Mouse (Mus musculus) hindbrain, embryonic 16.5 days (tissue): ENCODE measurements around the gene Ptpn9. TPM values are rescaled to one million over a fixed set of nuclear protein-coding genes. Genes with fewer than 3 reads are reported as not detected.
"Not testable (repeated sequence)": the region's sequence is repeated elsewhere in the genome, so short reads cannot be mapped to it uniquely, and the experiment has no call there.

Experiments
- ATAC-seq: fragments of 200-750 bp; cut with Nextera tagmentation; 2 replicates; pipeline ENCODE4 v1.8.0; 2017; ENCODE audit warnings: moderate TSS enrichment, moderate library complexity
- H3K27ac ChIP-seq: fragments of 300-500 bp; sonication (generic); 2 replicates; pipeline ENCODE4 v1.5.1; 2014; ENCODE audit warnings: low read depth, mild to moderate bottlenecking, control low read depth, low read length, moderate library complexity
- H3K27me3 ChIP-seq: fragments of 300-500 bp; sonication (generic); replicated peaks from 2 replicates; pipeline ENCODE4 v1.6.1; 2014; ENCODE audit warnings: low read length; ENCODE audit not compliant: control insufficient read depth, insufficient read depth
- H3K36me3 ChIP-seq: fragments of 300-500 bp; sonication (generic); 2 replicates; pipeline ENCODE4 v1.6.1; 2014; ENCODE audit warnings: mild to moderate bottlenecking, low read length, moderate library complexity, mixed read lengths; ENCODE audit not compliant: control insufficient read depth, insufficient read depth
- H3K4me1 ChIP-seq: fragments of 300-500 bp; sonication (generic); 2 replicates; pipeline ENCODE4 v1.6.1; 2014; ENCODE audit warnings: low read depth, low read length; ENCODE audit not compliant: control insufficient read depth, insufficient read depth
- H3K4me2 ChIP-seq: fragments of 300-500 bp; sonication (generic); 2 replicates; pipeline ENCODE4 v1.6.1; 2014; ENCODE audit warnings: mild to moderate bottlenecking, low read length, control low read depth, moderate library complexity
- H3K4me3 ChIP-seq: fragments of 300-500 bp; sonication (generic); 2 replicates; pipeline ENCODE4 v1.5.1; 2014; ENCODE audit warnings: mild to moderate bottlenecking, low read length, control low read depth, moderate library complexity
- H3K9ac ChIP-seq: fragments of 300-500 bp; sonication (generic); 2 replicates; pipeline ENCODE4 v1.6.1; 2014; ENCODE audit warnings: low read depth, mild to moderate bottlenecking, control low read depth, low read length, moderate library complexity
- H3K9me3 ChIP-seq: fragments of 300-500 bp; sonication (generic); 2 replicates; pipeline ENCODE4 v1.6.1; 2014; ENCODE audit warnings: mild to moderate bottlenecking, low read length, moderate library complexity; ENCODE audit not compliant: control insufficient read depth
- WGBS: fragments of 180-500 bp; shearing (Covaris S2); extraction: QIAGEN DNeasy Blood & Tissue Kit; methylation state at CpG from one replicate; pipeline ENCODE4 v1.1.7; 2014; 5-methylcytosine and 5-hydroxymethylcytosine counted together
- polyA plus RNA-seq: library from polyadenylated mRNA; unstranded; fragments of >200 nt; fragmentation: Nextera tagmentation; extraction: Ambion mirVana; gene quantifications from 2 replicates; pipeline ENCODE4 v1.2.1, GENCODE M21; 2015

The Ptpn9 gene
- 22.9 and 24.6 TPM in 2 replicates for polyA plus RNA-seq

GRCm38 (mm10) chr9:56994286-56995197 is at the start of gene Ptpn9:
Gene Ptpn9, plus strand, starts transcription at chr9:56994923.
- Histone ChIP-seq H3K36me3 (no peaks in the 10 kb centered on the region), H3K4me2 (peak within 1 kb of the TSS; percentile 73), H3K27me3 (no peaks in the 10 kb centered on the region), H3K4me1 (peaks cover 3% of the 10 kb centered on the region; the same call in 1 of the 2 replicates), H3K27ac (peak within 1 kb of the TSS; percentile 98), H3K9ac (peak within 1 kb of the TSS; percentile 100), H3K9me3 (no peaks in the 10 kb centered on the region), H3K4me3 (peak within 1 kb of the TSS; percentile 98)
- ATAC-seq = peak; percentile 95
- 2% methylated on average over 58 of the region's 62 CpGs for WGBS

GRCm38 (mm10) chr9:56947481-56947880 is 47.2 kb upstream of the Ptpn9 start:
- H3K27ac ChIP-seq, H3K36me3 ChIP-seq: not testable (repeated sequence)

GRCm38 (mm10) chr9:56948699-56949098 is 46.0 kb upstream of the Ptpn9 start:
- not testable (repeated sequence) for H3K9me3 ChIP-seq, H3K27ac ChIP-seq, H3K4me1 ChIP-seq, H3K27me3 ChIP-seq, H3K9ac ChIP-seq, H3K36me3 ChIP-seq, H3K4me2 ChIP-seq, H3K4me3 ChIP-seq, ATAC-seq
- 85% methylated on average over 5 of the region's 5 CpGs for WGBS

More at GRCm38 (mm10) chr9:56947481-56947880, 47.2 kb upstream of the Ptpn9 start:
- H3K9me3 ChIP-seq, H3K4me1 ChIP-seq, H3K4me3 ChIP-seq, ATAC-seq, H3K27me3 ChIP-seq, H3K9ac ChIP-seq, H3K4me2 ChIP-seq: not testable (repeated sequence)
- 26% methylated on average over 3 of the region's 3 CpGs for WGBS

DNA sequence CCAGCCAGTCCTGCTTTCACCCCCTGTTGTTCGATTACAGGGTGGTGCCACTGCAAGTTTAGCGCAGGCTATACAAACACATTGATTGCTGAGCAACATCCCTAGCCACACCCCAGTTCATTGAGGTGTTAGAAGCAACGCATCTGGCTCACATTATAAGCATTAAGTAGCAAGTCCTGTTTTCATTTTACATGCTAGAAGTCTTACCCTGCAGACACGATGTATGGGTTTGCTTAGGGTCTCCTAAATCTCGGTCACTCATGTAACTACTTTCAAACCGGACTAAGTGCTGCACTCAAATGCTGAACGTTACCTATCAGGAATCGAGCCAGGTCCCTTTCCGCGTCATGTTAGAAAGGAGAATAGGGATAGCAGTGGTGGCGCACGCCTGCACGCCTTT is 45.0 kb upstream of the Ptpn9 start:
- no peaks in the 10 kb centered on the region for H3K36me3 ChIP-seq
- 35% methylated on average over 13 of the region's 13 CpGs for WGBS
- peak overlapping the region; percentile 19 for H3K9ac ChIP-seq
- peak overlapping the region; percentile 61 for H3K4me2 ChIP-seq
- H3K27ac ChIP-seq = 0 out of 2 replicates have a peak overlapping the region, but pooled peaks have one; percentile 4
- H3K4me1 ChIP-seq = peaks cover 10% of the 10 kb centered on the region
- no peaks in the 10 kb centered on the region for H3K27me3 ChIP-seq
- no peak for ATAC-seq
- no peaks in the 10 kb centered on the region for H3K9me3 ChIP-seq
- H3K4me3 ChIP-seq = peak overlapping the region; percentile 34

- Histone ChIP-seq H3K4me2 (peak within 1 kb of the TSS; percentile 92), H3K27me3 (no peaks in the 10 kb centered on the region), H3K27ac (peak within 1 kb of the TSS; percentile 87), H3K36me3 (no peaks in the 10 kb centered on the region), H3K9me3 (no peaks in the 10 kb centered on the region), H3K4me1 (peaks cover 10% of the 10 kb centered on the region), H3K9ac (peak within 1 kb of the TSS; percentile 83), H3K4me3 (peak within 1 kb of the TSS; percentile 71)
- ATAC-seq = peak; percentile 100
- WGBS = under 1% methylated on average over 50 of the region's 50 CpGs
These were observed 44.0 kb upstream of the Ptpn9 start, which contains the start of gene Snupn for GRCm38 (mm10) chr9:56950414-56951400. Gene Snupn, plus strand, starts transcription at chr9:56950878.

- Histone ChIP-seq H3K36me3 (no peaks in the 10 kb centered on the region; the same call in 1 of the 2 replicates), H3K9me3 (no peaks in the 10 kb centered on the region), H3K4me2 (no peak overlapping the region), H3K27me3 (no peaks in the 10 kb centered on the region), H3K4me1 (peaks cover 10% of the 10 kb centered on the region), H3K9ac (no peak overlapping the region), H3K27ac (no peak overlapping the region), H3K4me3 (no peak overlapping the region)
- WGBS = 100% methylated on average over 1 of the region's 1 CpGs
- no peak for ATAC-seq
These were observed 41.2 kb upstream of the Ptpn9 start for GRCm38 (mm10) chr9:56953562-56953961.

GRCm38 (mm10) chr9:56956966-56957675 is 37.6 kb upstream of the Ptpn9 start:
- no peak overlapping the region for H3K9ac ChIP-seq
- H3K4me3 ChIP-seq = no peak overlapping the region

GRCm38 (mm10) chr9:56958689-56959088 is 36.0 kb upstream of the Ptpn9 start:
- Histone ChIP-seq H3K9ac (no peak overlapping the region), H3K4me2 (no peak overlapping the region), H3K4me1 (no peaks in the 10 kb centered on the region), H3K9me3 (no peaks in the 10 kb centered on the region), H3K4me3 (no peak overlapping the region), H3K27me3 (no peaks in the 10 kb centered on the region), H3K27ac (no peak overlapping the region), H3K36me3 (peaks cover 8% of the 10 kb centered on the region; the same call in 1 of the 2 replicates)
- no peak for ATAC-seq
- 98% methylated on average over 2 of the region's 2 CpGs for whole genome bisulfite sequencing

More at GRCm38 (mm10) chr9:56956966-56957675, 37.6 kb upstream of the Ptpn9 start:
- WGBS = 92% methylated on average over 7 of the region's 7 CpGs
- Histone ChIP-seq H3K4me1 (no peaks in the 10 kb centered on the region), H3K4me2 (no peak overlapping the region), H3K27ac (no peak overlapping the region), H3K27me3 (no peaks in the 10 kb centered on the region), H3K9me3 (no peaks in the 10 kb centered on the region), H3K36me3 (no peaks in the 10 kb centered on the region; the same call in 1 of the 2 replicates)
- no peak for ATAC-seq
